Mouse (Mus musculus) urinary bladder, adult 2 months (tissue): Measurements from ENCODE around the gene Pik3c2b. TPM values are rescaled to one million over a fixed set of nuclear protein-coding genes. Genes with fewer than 3 reads are reported as not detected.
"Not testable (repeated sequence)": the region's sequence is repeated elsewhere in the genome, so short reads cannot be mapped to it uniquely, and the experiment has no call there.

ENCODE experiments used
- DNase-seq: peaks from one replicate; pipeline ENCODE4 v3.0.0; 2022; ENCODE audit warnings: low spot score
- polyA plus RNA-seq: library from polyadenylated mRNA; depleted of rRNA; stranded (reverse); fragments of >200 nt; gene quantifications from 2 replicates; pipeline ENCODE4 v1.2.3, GENCODE M21; 2012; rRNA removed

Gene Pik3c2b
- 11.6 and 13.1 TPM in 2 replicates for polyA plus RNA-seq

GRCm38 (mm10) chr1:133045011-133045860 lies at the start of gene Pik3c2b:
Gene Pik3c2b (plus strand): TSS chr1:133045667.
- no peak for DNase-seq

DNA sequence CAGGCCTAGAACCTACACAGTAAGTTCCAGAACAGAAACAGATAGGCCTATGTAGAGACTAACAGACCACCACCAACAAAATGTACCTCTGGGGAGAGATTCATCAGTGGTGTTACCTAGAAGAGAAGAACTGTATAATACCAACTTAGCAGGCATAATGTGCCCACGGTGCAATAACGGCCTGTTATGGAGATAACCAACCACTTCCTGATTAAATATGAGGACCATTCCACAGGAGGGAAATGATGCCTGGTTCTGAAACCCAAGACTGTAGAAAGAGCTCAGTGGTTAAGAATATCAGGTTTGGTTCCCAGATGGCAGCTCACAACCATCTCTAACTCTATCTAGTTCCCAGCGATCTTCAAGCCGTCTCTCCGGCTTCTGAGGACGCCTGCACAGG lies 45.1 kb upstream of the Pik3c2b start:
- DNase-seq: no peak

GRCm38 (mm10) chr1:133006571-133006970 lies 38.9 kb upstream of the Pik3c2b start:
- no peak for DNase-seq

DNA sequence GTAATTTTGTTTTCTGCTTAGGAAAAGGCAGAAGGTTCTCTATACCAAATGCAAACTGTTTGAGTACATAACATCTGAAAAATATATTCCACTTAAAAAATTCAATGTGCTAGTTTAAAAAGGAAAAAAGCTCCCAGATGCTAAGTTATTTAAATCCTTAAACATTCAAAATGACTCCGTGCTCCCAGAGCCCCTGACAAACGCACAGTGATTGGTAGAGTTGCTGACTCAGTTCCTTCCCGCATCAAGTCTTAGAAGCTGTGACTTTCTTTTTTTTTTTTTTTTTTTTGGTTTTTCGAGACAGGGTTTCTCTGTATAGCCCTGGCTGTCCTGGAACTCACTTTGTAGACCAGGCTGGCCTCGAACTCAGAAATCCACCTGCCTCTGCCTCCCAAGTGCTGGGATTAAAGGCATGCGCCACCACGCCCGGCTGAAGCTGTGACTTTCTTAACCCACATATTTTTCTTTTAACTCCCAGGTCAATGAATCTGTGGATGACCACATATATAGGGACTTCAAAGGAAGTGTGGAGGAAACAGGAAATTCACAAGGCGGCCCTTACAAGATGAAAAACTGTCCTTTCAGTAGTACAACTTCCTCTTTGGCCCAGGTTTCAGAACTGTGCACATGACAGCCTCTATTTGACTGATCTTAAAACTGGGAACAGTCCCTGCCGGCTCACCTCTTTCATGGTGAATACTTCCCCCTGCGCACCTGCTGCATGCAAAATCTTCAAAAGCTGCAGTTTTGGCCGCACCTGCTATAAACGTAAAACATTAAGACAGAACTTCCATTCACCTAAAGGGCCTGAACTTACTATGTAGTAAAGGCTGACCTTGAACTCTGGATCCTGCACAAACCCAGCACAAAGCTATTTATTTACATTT lies 33.3 kb upstream of the Pik3c2b start:
- DNase-seq: no peak

DNA sequence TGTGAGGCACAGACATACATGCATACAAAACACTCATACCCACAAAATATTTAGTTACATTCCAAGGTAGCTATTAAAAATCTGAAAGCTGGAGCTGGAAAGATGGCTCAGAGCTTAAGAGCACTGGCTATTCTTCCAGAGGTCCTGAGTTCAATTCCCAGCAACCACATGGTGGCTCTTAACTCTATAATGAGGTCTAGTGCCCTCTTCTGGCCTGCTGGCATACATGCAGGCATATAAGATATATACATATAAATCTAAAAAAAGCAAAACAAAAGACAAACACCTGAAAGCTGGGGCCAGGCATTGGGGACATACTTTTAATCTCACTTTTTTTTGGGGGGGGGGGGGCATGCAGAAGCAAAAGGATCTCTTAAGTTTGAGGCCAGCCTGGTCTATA lies 32.1 kb upstream of the Pik3c2b start:
- no peak for DNase-seq

DNA sequence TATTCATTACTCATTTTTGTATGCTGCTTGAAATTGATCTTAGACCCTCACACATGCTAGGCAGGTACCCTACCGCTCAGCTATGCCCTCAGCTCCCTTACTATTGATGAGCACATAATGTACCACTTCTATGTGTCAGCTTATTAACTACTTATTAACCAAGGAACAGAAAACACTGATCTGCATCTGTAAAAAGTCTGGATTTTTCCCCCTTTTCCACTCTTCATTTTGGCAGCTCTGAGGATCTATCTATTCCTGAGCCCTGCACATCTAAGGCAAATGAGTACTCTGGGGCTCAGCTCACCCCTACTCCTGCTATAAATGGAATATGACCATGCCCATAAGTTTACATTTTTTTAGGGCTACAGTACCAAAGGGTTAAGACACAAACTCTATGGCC lies 31.3 kb upstream of the Pik3c2b start:
- DNase-seq: no peak

DNA sequence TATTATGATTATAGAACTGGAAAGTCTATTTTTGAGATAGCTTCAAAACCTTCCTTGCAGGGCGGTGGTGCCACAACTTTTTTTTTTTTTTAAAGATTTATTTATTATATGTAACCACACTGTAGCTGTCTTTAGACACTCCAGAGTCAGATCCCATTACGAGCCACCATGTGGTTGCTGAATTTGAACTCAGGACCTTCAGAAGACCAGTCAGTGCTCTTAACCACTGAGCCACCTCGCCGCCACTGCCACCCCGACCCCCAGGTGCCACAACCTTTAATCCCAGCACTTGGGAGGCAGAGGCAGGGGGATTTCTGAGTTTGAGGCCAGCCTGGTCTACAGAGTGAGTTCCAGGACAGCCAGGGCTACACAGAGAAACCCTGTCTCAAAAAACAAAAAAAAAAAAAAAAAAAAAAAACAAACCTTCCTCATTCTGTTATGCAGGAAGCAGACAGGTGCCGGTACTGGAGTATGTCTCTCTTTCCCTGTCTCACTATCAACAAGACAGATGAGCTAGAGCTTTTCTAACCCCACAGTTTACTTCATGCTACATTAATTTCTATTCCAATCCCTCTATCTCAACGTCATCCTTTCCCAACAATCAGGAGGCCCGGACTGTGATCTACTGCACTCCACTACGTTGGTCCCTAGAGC lies 28.6 kb upstream of the Pik3c2b start:
- no peak for DNase-seq

- no peak for DNase-seq
These were observed 26.9 kb upstream of the Pik3c2b start for GRCm38 (mm10) chr1:133018580-133018979.

- no peak for DNase-seq
These were observed 26.2 kb upstream of the Pik3c2b start for GRCm38 (mm10) chr1:133019312-133019711.

DNA sequence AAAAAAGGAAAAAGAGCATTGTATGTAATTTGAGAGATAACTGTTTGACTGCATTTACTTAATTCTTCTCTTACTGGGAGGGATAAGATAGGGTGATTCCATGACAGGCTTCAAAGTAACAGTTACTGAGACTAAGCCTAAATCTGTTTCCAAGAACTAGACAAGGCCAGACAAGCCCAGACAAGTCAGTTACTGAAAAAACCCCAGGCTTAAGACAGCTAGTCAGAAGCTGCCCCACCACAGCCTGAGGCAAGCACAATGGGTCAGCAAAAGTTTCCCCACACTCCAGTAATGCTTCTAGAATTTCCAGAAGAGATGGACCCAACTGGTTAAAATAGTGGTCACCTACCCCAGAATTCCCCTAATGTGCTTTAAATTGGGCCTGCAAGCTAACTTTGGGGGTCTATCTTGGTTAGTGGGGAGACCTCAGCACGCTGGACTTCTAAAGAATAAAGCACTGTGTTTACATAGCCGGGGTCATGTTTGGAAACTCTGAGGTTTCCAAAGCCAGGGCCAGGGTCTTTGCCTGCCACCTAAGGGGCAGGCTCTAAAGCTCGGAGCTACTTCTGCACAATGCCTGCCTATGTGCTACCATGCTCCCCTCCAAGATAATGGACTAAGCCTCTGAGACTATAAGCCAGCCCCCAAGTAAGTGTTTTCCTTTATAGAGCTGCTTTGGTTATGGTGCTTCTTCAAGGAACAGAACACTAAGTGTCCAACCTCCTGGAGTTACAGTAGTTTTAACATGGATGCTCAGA lies 25.2 kb upstream of the Pik3c2b start:
- DNase-seq: no peak

DNA sequence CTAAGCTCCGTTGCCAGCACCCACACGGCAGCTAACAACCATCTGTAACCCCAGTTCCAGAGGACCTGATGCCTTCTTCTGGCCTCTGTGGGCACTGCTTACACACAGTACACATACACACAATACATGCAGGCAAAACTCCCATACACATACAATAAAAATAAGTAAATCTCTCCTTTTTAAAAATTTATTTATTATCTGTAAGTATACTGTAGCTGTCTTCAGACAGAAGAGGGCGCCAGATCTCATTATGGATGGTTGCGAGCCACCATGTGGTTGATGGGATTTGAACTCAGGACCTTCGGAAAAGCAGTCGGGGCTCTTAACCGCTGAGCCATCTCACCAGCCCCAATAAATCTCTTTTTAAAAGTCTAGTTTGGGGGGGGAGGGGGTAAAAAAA lies 24.1 kb upstream of the Pik3c2b start:
- no peak for DNase-seq

GRCm38 (mm10) chr1:133021971-133022370 lies 23.5 kb upstream of the Pik3c2b start:
- DNase-seq: not testable (repeated sequence)

DNA sequence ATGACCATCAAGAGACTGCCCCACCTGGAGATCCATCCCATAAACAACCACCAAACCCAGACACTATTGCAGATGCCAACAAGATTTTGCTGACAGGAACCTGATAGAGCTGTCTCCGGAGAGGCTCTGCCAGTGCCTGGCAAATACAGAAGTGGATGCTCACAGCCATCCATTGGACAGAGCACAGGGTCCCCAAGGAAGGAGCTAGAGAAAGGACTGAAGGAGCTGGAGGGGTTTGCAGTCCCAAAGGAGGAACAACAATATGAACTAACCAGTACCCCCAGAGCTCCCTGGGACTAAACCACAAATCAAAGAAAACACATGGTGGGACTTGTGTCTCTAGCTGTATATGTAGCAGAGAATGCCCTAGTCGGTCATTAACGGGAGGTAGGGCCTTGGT lies 21.7 kb upstream of the Pik3c2b start:
- not testable (repeated sequence) for DNase-seq

DNA sequence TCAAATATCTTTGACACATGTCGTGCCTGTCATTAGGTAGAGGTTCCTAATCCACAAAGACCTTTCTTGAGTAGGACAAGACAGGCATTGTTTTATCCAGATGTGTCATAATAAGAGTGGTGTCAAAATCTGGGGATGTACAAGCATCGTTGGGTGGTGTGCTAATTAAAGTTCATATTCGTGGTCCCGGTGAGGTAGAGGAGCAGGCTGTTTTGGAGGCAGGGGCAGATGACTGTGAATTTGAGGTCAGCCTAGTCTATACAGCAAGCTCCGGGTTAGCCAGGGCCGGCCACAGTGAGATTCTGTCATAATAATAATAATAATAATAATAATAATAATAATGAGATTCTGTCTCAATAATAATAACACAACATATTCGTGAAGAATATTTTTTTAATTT lies 21.0 kb upstream of the Pik3c2b start:
- DNase-seq: no peak

GRCm38 (mm10) chr1:133025051-133025795 lies 20.2 kb upstream of the Pik3c2b start:
- peak; percentile 63 for DNase-seq

GRCm38 (mm10) chr1:133025796-133026190 lies 19.7 kb upstream of the Pik3c2b start:
- not testable (repeated sequence) for DNase-seq

DNA sequence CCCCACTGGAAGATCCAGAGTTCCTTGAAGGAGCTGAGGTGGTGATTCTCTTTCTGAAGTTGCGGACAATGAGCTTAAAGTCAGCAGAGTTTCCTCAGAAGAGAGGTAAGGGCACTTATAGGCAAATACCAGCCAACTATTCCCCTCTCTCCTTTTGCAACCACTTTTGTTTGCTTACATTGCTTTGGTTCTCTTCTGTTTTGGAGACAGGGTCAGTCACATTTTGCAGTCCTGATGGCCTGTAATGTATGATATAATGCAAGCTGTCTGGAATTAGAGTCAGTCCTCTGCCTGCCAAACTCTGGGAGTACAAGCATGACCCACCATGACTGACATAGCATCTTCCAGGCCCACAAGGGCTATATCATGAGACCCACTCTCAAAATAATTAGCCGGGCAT lies 18.3 kb upstream of the Pik3c2b start:
- no peak for DNase-seq

DNA sequence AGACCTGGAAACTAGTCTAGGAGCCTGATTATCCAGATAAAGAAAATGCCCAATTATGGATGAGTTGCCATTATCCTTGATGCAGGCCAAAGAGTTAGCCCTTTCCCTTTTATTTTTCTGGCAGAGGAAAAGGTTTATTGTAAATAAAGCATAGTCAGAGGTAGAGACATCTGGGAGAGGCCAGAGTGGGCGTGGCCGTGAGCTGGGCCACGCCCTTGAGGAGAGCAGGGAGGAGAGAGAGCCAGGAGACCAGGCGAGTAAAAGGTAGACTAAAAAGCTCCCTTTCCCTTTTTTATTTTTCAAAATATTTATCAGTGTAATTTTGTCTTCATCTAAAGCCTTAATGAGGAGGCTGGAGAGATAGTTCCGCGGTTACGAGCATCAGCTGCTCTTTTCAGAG lies 17.5 kb upstream of the Pik3c2b start:
- no peak for DNase-seq

DNA sequence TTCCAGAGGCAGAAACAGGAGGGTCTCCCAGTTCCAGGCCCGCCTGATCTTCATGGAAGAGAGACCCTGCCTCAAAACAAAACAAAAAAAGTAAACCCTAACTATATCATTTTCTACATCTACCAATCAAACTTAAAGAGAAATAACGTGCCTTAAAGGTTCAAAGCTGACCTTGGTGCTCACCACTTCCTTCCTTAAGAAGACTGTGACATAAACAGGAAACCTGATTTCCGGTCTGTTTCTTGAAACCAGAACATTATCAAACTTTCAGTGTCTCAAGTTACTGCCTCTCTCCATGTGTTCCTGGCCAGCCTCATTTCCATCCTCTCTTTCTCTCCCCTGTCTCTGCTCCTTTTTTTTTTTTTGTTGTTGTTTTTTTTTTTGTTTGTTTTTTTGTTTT lies 15.7 kb upstream of the Pik3c2b start:
- DNase-seq: no peak

- DNase-seq: no peak
These were observed 15.0 kb upstream of the Pik3c2b start, which contains the start of gene Mdm4 for GRCm38 (mm10) chr1:133030461-133030860. Gene Mdm4 (minus strand): TSS chr1:133030561.

GRCm38 (mm10) chr1:133032981-133033315 lies 12.5 kb upstream of the Pik3c2b start:
- DNase-seq: no peak
